Mouse (Mus musculus): ENCODE data around the gene Olfr572.

The Olfr572 gene

GRCm38 (mm10) chr7:102924109-102924508, at the start of gene Olfr572:
Gene Olfr572, plus strand, starts transcription at chr7:102924409.
- no peak for DNase-seq (ENCODE audit: low spot score)

- DNase-seq (ENCODE audit: low spot score) = no peak
These were observed 47.4 kb upstream of the Olfr572 start, which contains the start of gene Olfr568 for GRCm38 (mm10) chr7:102876822-102877221. Gene Olfr568, plus strand, starts transcription at chr7:102877122.

- no peak for DNase-seq (ENCODE audit: low spot score)
These were observed 33.4 kb upstream of the Olfr572 start, which contains the start of gene Olfr569 for GRCm38 (mm10) chr7:102890782-102891181. Gene Olfr569, minus strand, starts transcription at chr7:102890882.

- DNase-seq (ENCODE audit: low spot score) = no peak
These were observed 8.9 kb upstream of the Olfr572 start for GRCm38 (mm10) chr7:102915261-102915660.

GRCm38 (mm10) chr7:102916405-102916804, 7.8 kb upstream of the Olfr572 start:
- no peak for DNase-seq (ENCODE audit: low spot score)

- DNase-seq (ENCODE audit: low spot score) = no peak
These were observed 7.0 kb upstream of the Olfr572 start, which contains the start of gene Olfr571 for GRCm38 (mm10) chr7:102917032-102917875. Gene Olfr571, minus strand, starts transcription at chr7:102917536.

GRCm38 (mm10) chr7:102919632-102920031, 4.6 kb upstream of the Olfr572 start:
- no peak for DNase-seq (ENCODE audit: low spot score)

GRCm38 (mm10) chr7:102927105-102927504, 2.9 kb downstream of the Olfr572 start:
- no peak for DNase-seq (ENCODE audit: low spot score)

- no peak for DNase-seq (ENCODE audit: low spot score)
These were observed 18.3 kb downstream of the Olfr572 start, which contains the start of gene Olfr573-ps1 for GRCm38 (mm10) chr7:102942475-102942874. Gene Olfr573-ps1, minus strand, starts transcription at chr7:102942575.

- DNase-seq (ENCODE audit: low spot score) = no peak
These were observed 19.2 kb downstream of the Olfr572 start for GRCm38 (mm10) chr7:102943417-102943816.

GRCm38 (mm10) chr7:102948167-102948566, 24.0 kb downstream of the Olfr572 start, which contains the start of gene Olfr574:
Gene Olfr574, plus strand, starts transcription at chr7:102948467.
- no peak for DNase-seq (ENCODE audit: low spot score)

- DNase-seq (ENCODE audit: low spot score) = no peak
These were observed 26.5 kb downstream of the Olfr572 start for GRCm38 (mm10) chr7:102950732-102951131.

GRCm38 (mm10) chr7:102958137-102958536, 33.9 kb downstream of the Olfr572 start:
- DNase-seq (ENCODE audit: low spot score) = no peak

GRCm38 (mm10) chr7:102958593-102958992, 34.4 kb downstream of the Olfr572 start, which contains the start of gene Olfr575:
Gene Olfr575, minus strand, starts transcription at chr7:102958775.
- no peak for DNase-seq (ENCODE audit: low spot score)

GRCm38 (mm10) chr7:102962360-102962759, 38.2 kb downstream of the Olfr572 start, which contains the start of gene Olfr576:
Gene Olfr576, plus strand, starts transcription at chr7:102962660.
- no peak for DNase-seq (ENCODE audit: low spot score)

GRCm38 (mm10) chr7:102974399-102974798, 50.2 kb downstream of the Olfr572 start:
- no peak for DNase-seq (ENCODE audit: low spot score)

GRCm38 (mm10) chr7:102975843-102976242, 51.6 kb downstream of the Olfr572 start, which contains the start of gene Olfr577:
Gene Olfr577, minus strand, starts transcription at chr7:102975943.
- DNase-seq (ENCODE audit: low spot score) = no peak

Data from layer of hippocampus, adult 9-10 months (tissue).